Mouse (Mus musculus): ENCODE data around the gene Kctd3. TPM values are rescaled to one million over a fixed set of nuclear protein-coding genes. Genes with fewer than 3 reads are reported as not detected.

Gene Kctd3
- polyA plus RNA-seq, 1 experiment: 10.4 TPM

- H3K4me1 ChIP-seq (ENCODE audit: control insufficient read depth, insufficient read depth, low read length): no peaks in the 10 kb centered on the region
- no peak overlapping the region for H3K27ac ChIP-seq (ENCODE audit: insufficient read depth, low read depth, low read length)
- TF ChIP-seq CTCF (IDR thresholded peaks at IDR 0.05; ENCODE audit: low read depth, low read length) (no peak), POLR2A (IDR thresholded peaks at IDR 0.05; ENCODE audit: borderline replicate concordance, low read depth, low read length) (no peak)
- H3K4me3 ChIP-seq (ENCODE audit: insufficient read depth, low read length): no peak overlapping the region
These were observed 5.4 kb upstream of the Kctd3 start for GRCm38 (mm10) chr1:189012846-189013586.

GRCm38 (mm10) chr1:189010671-189011070 is 3.0 kb upstream of the Kctd3 start:
- peaks cover 8% of the 10 kb centered on the region for H3K4me1 ChIP-seq (ENCODE audit: control insufficient read depth, insufficient read depth, low read length)
- no peak overlapping the region for H3K4me3 ChIP-seq (ENCODE audit: insufficient read depth, low read length)
- H3K27ac ChIP-seq (ENCODE audit: insufficient read depth, low read depth, low read length): no peak overlapping the region
- TF ChIP-seq POLR2A (IDR thresholded peaks at IDR 0.05; ENCODE audit: borderline replicate concordance, low read depth, low read length) (no peak), CTCF (IDR thresholded peaks at IDR 0.05; ENCODE audit: low read depth, low read length) (no peak)

- H3K27ac ChIP-seq (ENCODE audit: insufficient read depth, low read depth, low read length): no peak overlapping the region
- TF ChIP-seq POLR2A (IDR thresholded peaks at IDR 0.05; ENCODE audit: borderline replicate concordance, low read depth, low read length): no peak
- peak overlapping the region; percentile 79 for H3K4me3 ChIP-seq (ENCODE audit: insufficient read depth, low read length)
- H3K4me1 ChIP-seq (ENCODE audit: control insufficient read depth, insufficient read depth, low read length): peaks cover 12% of the 10 kb centered on the region
These were observed 311 bp upstream of the Kctd3 start for GRCm38 (mm10) chr1:189007980-189008324.

GRCm38 (mm10) chr1:189006826-189007225 is 815 bp downstream of the Kctd3 start:
- peak overlapping the region; percentile 79 for H3K4me3 ChIP-seq (ENCODE audit: insufficient read depth, low read length)
- H3K27ac ChIP-seq (ENCODE audit: insufficient read depth, low read depth, low read length): no peak overlapping the region
- peaks cover 12% of the 10 kb centered on the region for H3K4me1 ChIP-seq (ENCODE audit: control insufficient read depth, insufficient read depth, low read length)
- TF ChIP-seq POLR2A (IDR thresholded peaks at IDR 0.05; ENCODE audit: borderline replicate concordance, low read depth, low read length): no peak
- no peak for TF ChIP-seq CTCF (IDR thresholded peaks at IDR 0.05; ENCODE audit: low read depth, low read length)

- no peak for TF ChIP-seq CTCF (IDR thresholded peaks at IDR 0.05; ENCODE audit: low read depth, low read length)
- no peak for TF ChIP-seq POLR2A (IDR thresholded peaks at IDR 0.05; ENCODE audit: borderline replicate concordance, low read depth, low read length)
- Histone ChIP-seq H3K27ac (ENCODE audit: insufficient read depth, low read depth, low read length) (no peak overlapping the region), H3K4me1 (ENCODE audit: control insufficient read depth, insufficient read depth, low read length) (peaks cover 12% of the 10 kb centered on the region), H3K4me3 (ENCODE audit: insufficient read depth, low read length) (no peak overlapping the region)
These were observed 1.4 kb downstream of the Kctd3 start for GRCm38 (mm10) chr1:189006267-189006666.

- Histone ChIP-seq H3K4me1 (ENCODE audit: control insufficient read depth, insufficient read depth, low read length) (peaks cover 12% of the 10 kb centered on the region), H3K27ac (ENCODE audit: insufficient read depth, low read depth, low read length) (no peak overlapping the region), H3K4me3 (ENCODE audit: insufficient read depth, low read length) (no peak overlapping the region)
- TF ChIP-seq CTCF (IDR thresholded peaks at IDR 0.05; ENCODE audit: low read depth, low read length): no peak
- TF ChIP-seq POLR2A (IDR thresholded peaks at IDR 0.05; ENCODE audit: borderline replicate concordance, low read depth, low read length): no peak
These were observed 2.9 kb downstream of the Kctd3 start for GRCm38 (mm10) chr1:189004774-189005173.

GRCm38 (mm10) chr1:189001815-189002214 is 5.8 kb downstream of the Kctd3 start:
- Histone ChIP-seq H3K4me3 (ENCODE audit: insufficient read depth, low read length) (no peak overlapping the region), H3K27ac (ENCODE audit: insufficient read depth, low read depth, low read length) (no peak overlapping the region), H3K4me1 (ENCODE audit: control insufficient read depth, insufficient read depth, low read length) (peaks cover 12% of the 10 kb centered on the region)
- no peak for TF ChIP-seq POLR2A (IDR thresholded peaks at IDR 0.05; ENCODE audit: borderline replicate concordance, low read depth, low read length)
- no peak for TF ChIP-seq CTCF (IDR thresholded peaks at IDR 0.05; ENCODE audit: low read depth, low read length)

- H3K4me3 ChIP-seq (ENCODE audit: insufficient read depth, low read length): no peak overlapping the region
- no peak overlapping the region for H3K27ac ChIP-seq (ENCODE audit: insufficient read depth, low read depth, low read length)
These were observed 7.7 kb downstream of the Kctd3 start for GRCm38 (mm10) chr1:188999981-189000380.

GRCm38 (mm10) chr1:188997921-188998320 is 9.7 kb downstream of the Kctd3 start:
- H3K4me1 ChIP-seq (ENCODE audit: control insufficient read depth, insufficient read depth, low read length): no peaks in the 10 kb centered on the region
- H3K27ac ChIP-seq (ENCODE audit: insufficient read depth, low read depth, low read length): no peak overlapping the region
- no peak overlapping the region for H3K4me3 ChIP-seq (ENCODE audit: insufficient read depth, low read length)
- no peak for TF ChIP-seq CTCF (IDR thresholded peaks at IDR 0.05; ENCODE audit: low read depth, low read length)
- TF ChIP-seq POLR2A (IDR thresholded peaks at IDR 0.05; ENCODE audit: borderline replicate concordance, low read depth, low read length): no peak

More at GRCm38 (mm10) chr1:188999981-189000380, 7.7 kb downstream of the Kctd3 start:
- TF ChIP-seq CTCF (IDR thresholded peaks at IDR 0.05; ENCODE audit: low read depth, low read length): no peak
- TF ChIP-seq POLR2A (IDR thresholded peaks at IDR 0.05; ENCODE audit: borderline replicate concordance, low read depth, low read length): no peak
- H3K4me1 ChIP-seq (ENCODE audit: control insufficient read depth, insufficient read depth, low read length): no peaks in the 10 kb centered on the region

GRCm38 (mm10) chr1:188993218-188993617 is 14.4 kb downstream of the Kctd3 start:
- no peak overlapping the region for H3K4me3 ChIP-seq (ENCODE audit: insufficient read depth, low read length)
- peaks cover 9% of the 10 kb centered on the region; the same call in 1 of the 2 replicates for H3K4me1 ChIP-seq (ENCODE audit: control insufficient read depth, insufficient read depth, low read length)
- no peak overlapping the region for H3K27ac ChIP-seq (ENCODE audit: insufficient read depth, low read depth, low read length)
- TF ChIP-seq CTCF (IDR thresholded peaks at IDR 0.05; ENCODE audit: low read depth, low read length) (no peak), POLR2A (IDR thresholded peaks at IDR 0.05; ENCODE audit: borderline replicate concordance, low read depth, low read length) (no peak)
